Mouse (Mus musculus) limb, embryonic 13.5 days (tissue): ENCODE measurements around the gene Dnah2. TPM values are rescaled to one million over a fixed set of nuclear protein-coding genes. Genes with fewer than 3 reads are reported as not detected.
A peak's percentile ranks its signal among the peaks of the same experiment; 100 is the strongest.

Experiments used
- ATAC-seq: fragments of 200-750 bp; cut with Nextera tagmentation; 2 replicates; pipeline ENCODE4 v1.8.0; 2017; ENCODE audit warnings: low read depth, moderate number of reproducible peaks, moderate TSS enrichment; ENCODE audit not compliant: low FRiP score
- H3K27ac ChIP-seq: fragments of 300-500 bp; sonication (generic); 2 replicates; pipeline ENCODE4 v1.5.1; 2015; ENCODE audit warnings: inconsistent platforms, mild to moderate bottlenecking, moderate library complexity
- H3K27me3 ChIP-seq: fragments of 300-500 bp; sonication (generic); 2 replicates; pipeline ENCODE4 v1.6.1; 2015; ENCODE audit warnings: mild to moderate bottlenecking, inconsistent platforms
- H3K36me3 ChIP-seq: fragments of 300-500 bp; sonication (generic); 2 replicates; pipeline ENCODE4 v1.6.1; 2015; ENCODE audit warnings: inconsistent platforms, mild to moderate bottlenecking, moderate library complexity
- H3K4me1 ChIP-seq: fragments of 300-500 bp; sonication (generic); 2 replicates; pipeline ENCODE4 v1.6.1; 2015; ENCODE audit warnings: inconsistent platforms
- H3K4me2 ChIP-seq: fragments of 300-500 bp; sonication (generic); replicated peaks from 2 replicates; pipeline ENCODE4 v1.6.1; 2015; ENCODE audit warnings: inconsistent platforms, mild to moderate bottlenecking, moderate library complexity
- H3K4me3 ChIP-seq: fragments of 300-500 bp; sonication (generic); 2 replicates; pipeline ENCODE4 v1.5.1; 2015; ENCODE audit warnings: moderate library complexity, mild to moderate bottlenecking, inconsistent platforms
- H3K9ac ChIP-seq: fragments of 300-500 bp; sonication (generic); 2 replicates; pipeline ENCODE4 v1.6.1; 2015; ENCODE audit warnings: mild to moderate bottlenecking, inconsistent platforms
- H3K9me3 ChIP-seq: fragments of 300-500 bp; sonication (generic); 2 replicates; pipeline ENCODE4 v1.6.1; 2016; ENCODE audit warnings: inconsistent platforms
- WGBS: fragments of 180-500 bp; shearing (Covaris S2); methylation state at CpG from one replicate; pipeline ENCODE4 v1.1.7; 2015; 5-methylcytosine and 5-hydroxymethylcytosine counted together
- polyA plus RNA-seq: library from polyadenylated mRNA; unstranded; fragments of >200 nt; fragmentation: Nextera tagmentation; extraction: Ambion mirVana; gene quantifications from 2 replicates; pipeline ENCODE4 v1.2.1, GENCODE M21; 2015

The Dnah2 gene
- polyA plus RNA-seq, 1 experiment from 2014 or later, result 2.4 TPM

GRCm38 (mm10) chr11:69420554-69421000 is 128.3 kb downstream of the Dnah2 start:
- H3K4me3 ChIP-seq, result peak overlapping the region; percentile 82
- 12% methylated on average over 10 of the region's 10 CpGs for WGBS
- no peaks in the 10 kb centered on the region for H3K36me3 ChIP-seq
- H3K27ac ChIP-seq, result 0 out of 2 replicates have a peak overlapping the region, but pooled peaks have one; percentile 0
- no peaks in the 10 kb centered on the region for H3K9me3 ChIP-seq
- peaks cover 35% of the 10 kb centered on the region for H3K4me1 ChIP-seq
- ATAC-seq, result no peak
- peak overlapping the region; percentile 74 for H3K4me2 ChIP-seq
- peak overlapping the region; percentile 63 for H3K9ac ChIP-seq
- H3K27me3 ChIP-seq, result peaks cover 30% of the 10 kb centered on the region

- Histone ChIP-seq H3K27me3 (peaks cover 30% of the 10 kb centered on the region), H3K9me3 (no peaks in the 10 kb centered on the region), H3K27ac (peak overlapping the region; percentile 85), H3K4me1 (peaks cover 38% of the 10 kb centered on the region), H3K36me3 (no peaks in the 10 kb centered on the region), H3K9ac (peak overlapping the region; percentile 63), H3K4me3 (peak overlapping the region; percentile 82), H3K4me2 (peak overlapping the region; percentile 74)
- under 1% methylated on average over 28 of the region's 31 CpGs for WGBS
- no peak for ATAC-seq
Measured at GRCm38 (mm10) chr11:69419813-69420553, 128.9 kb downstream of the Dnah2 start.

GRCm38 (mm10) chr11:69419443-69419812 is 129.5 kb downstream of the Dnah2 start:
- Histone ChIP-seq H3K27ac (peak overlapping the region; percentile 85), H3K9ac (peak overlapping the region; percentile 63), H3K4me2 (peak overlapping the region; percentile 74), H3K4me3 (peak overlapping the region; percentile 82), H3K27me3 (peaks cover 30% of the 10 kb centered on the region), H3K4me1 (peaks cover 44% of the 10 kb centered on the region), H3K9me3 (no peaks in the 10 kb centered on the region), H3K36me3 (no peaks in the 10 kb centered on the region)
- ATAC-seq, result no peak
- under 1% methylated on average over 19 of the region's 19 CpGs for WGBS

GRCm38 (mm10) chr11:69418481-69419442 is 130.1 kb downstream of the Dnah2 start:
- Histone ChIP-seq H3K9ac (peak overlapping the region; percentile 74), H3K27me3 (peaks cover 26% of the 10 kb centered on the region), H3K4me3 (peak overlapping the region; percentile 82), H3K9me3 (no peaks in the 10 kb centered on the region), H3K36me3 (peaks cover under 1% of the 10 kb centered on the region; the same call in 1 of the 2 replicates), H3K4me1 (peaks cover 51% of the 10 kb centered on the region), H3K4me2 (peak overlapping the region; percentile 74), H3K27ac (peak overlapping the region; percentile 99)
- under 1% methylated on average over 45 of the region's 45 CpGs for WGBS
- ATAC-seq, result peak; percentile 92

GRCm38 (mm10) chr11:69417449-69418384 is 131.2 kb downstream of the Dnah2 start:
- Histone ChIP-seq H3K36me3 (peaks cover 11% of the 10 kb centered on the region), H3K4me3 (peak overlapping the region; percentile 82), H3K4me1 (peaks cover 61% of the 10 kb centered on the region), H3K27me3 (peaks cover 19% of the 10 kb centered on the region), H3K27ac (peak overlapping the region; percentile 99), H3K9ac (peak overlapping the region; percentile 74), H3K9me3 (no peaks in the 10 kb centered on the region), H3K4me2 (peak overlapping the region; percentile 74)
- ATAC-seq, result peak; percentile 13
- under 1% methylated on average over 39 of the region's 39 CpGs for WGBS

GRCm38 (mm10) chr11:69416921-69417448 is 131.9 kb downstream of the Dnah2 start:
- no peak for ATAC-seq
- WGBS, result 2% methylated on average over 8 of the region's 8 CpGs
- peak overlapping the region; percentile 82 for H3K4me3 ChIP-seq
- H3K4me1 ChIP-seq, result peaks cover 68% of the 10 kb centered on the region
- H3K9ac ChIP-seq, result peak overlapping the region; percentile 74
- H3K4me2 ChIP-seq, result peak overlapping the region; percentile 74
- no peaks in the 10 kb centered on the region for H3K9me3 ChIP-seq
- H3K27ac ChIP-seq, result peak overlapping the region; percentile 99
- peaks cover 12% of the 10 kb centered on the region for H3K27me3 ChIP-seq
- H3K36me3 ChIP-seq, result peaks cover 17% of the 10 kb centered on the region

GRCm38 (mm10) chr11:69416509-69416908 is 132.4 kb downstream of the Dnah2 start:
- peaks cover 21% of the 10 kb centered on the region for H3K36me3 ChIP-seq
- 2% methylated on average over 4 of the region's 4 CpGs for WGBS
- no peak for ATAC-seq
- peaks cover 8% of the 10 kb centered on the region for H3K27me3 ChIP-seq
- no peaks in the 10 kb centered on the region for H3K9me3 ChIP-seq
- peak overlapping the region; percentile 82 for H3K4me3 ChIP-seq
- peak overlapping the region; percentile 99 for H3K27ac ChIP-seq
- H3K4me2 ChIP-seq, result peak overlapping the region; percentile 74
- peak overlapping the region; percentile 74 for H3K9ac ChIP-seq
- peaks cover 70% of the 10 kb centered on the region for H3K4me1 ChIP-seq

GRCm38 (mm10) chr11:69415668-69416451 is 133.1 kb downstream of the Dnah2 start:
- H3K4me1 ChIP-seq, result peaks cover 65% of the 10 kb centered on the region
- peak overlapping the region; percentile 97 for H3K9ac ChIP-seq
- H3K27ac ChIP-seq, result peak overlapping the region; percentile 99
- H3K36me3 ChIP-seq, result peaks cover 21% of the 10 kb centered on the region
- H3K4me2 ChIP-seq, result peak overlapping the region; percentile 98
- WGBS, result under 1% methylated on average over 14 of the region's 25 CpGs
- peak overlapping the region; percentile 82 for H3K4me3 ChIP-seq
- ATAC-seq, result 0 out of 2 replicates have a peak, but pooled peaks have one; percentile 18
- peaks cover 2% of the 10 kb centered on the region; the same call in 1 of the 2 replicates for H3K27me3 ChIP-seq
- no peaks in the 10 kb centered on the region for H3K9me3 ChIP-seq

- peak overlapping the region; percentile 99 for H3K27ac ChIP-seq
- peak overlapping the region; percentile 98 for H3K4me2 ChIP-seq
- no peaks in the 10 kb centered on the region for H3K9me3 ChIP-seq
- no peak for ATAC-seq
- 2% methylated on average over 3 of the region's 3 CpGs for WGBS
- no peaks in the 10 kb centered on the region for H3K27me3 ChIP-seq
- peaks cover 59% of the 10 kb centered on the region for H3K4me1 ChIP-seq
- peak overlapping the region; percentile 97 for H3K9ac ChIP-seq
- H3K4me3 ChIP-seq, result peak overlapping the region; percentile 82
- H3K36me3 ChIP-seq, result peaks cover 21% of the 10 kb centered on the region
Measured at GRCm38 (mm10) chr11:69415327-69415667, 133.6 kb downstream of the Dnah2 start.

- H3K4me1 ChIP-seq, result peaks cover 55% of the 10 kb centered on the region
- WGBS, result 4% methylated on average over 4 of the region's 4 CpGs
Measured at GRCm38 (mm10) chr11:69414421-69415326, 134.2 kb downstream of the Dnah2 start.

More at GRCm38 (mm10) chr11:69414421-69415326, 134.2 kb downstream of the Dnah2 start:
- ATAC-seq, result no peak
- Histone ChIP-seq H3K27me3 (no peaks in the 10 kb centered on the region), H3K9ac (peak overlapping the region; percentile 97), H3K4me2 (peak overlapping the region; percentile 98), H3K9me3 (no peaks in the 10 kb centered on the region), H3K36me3 (peaks cover 21% of the 10 kb centered on the region), H3K4me3 (peak overlapping the region; percentile 82), H3K27ac (peak overlapping the region; percentile 99)
